Mouse (Mus musculus) naive thymus-derived CD4-positive, alpha-beta T cell, adult 5 months (primary cell): ENCODE results near the gene Foxa3. TPM values are rescaled to one million over a fixed set of nuclear protein-coding genes. Genes with fewer than 3 reads are reported as not detected.

ENCODE experiments used
- polyA plus RNA-seq: library from polyadenylated mRNA; unstranded; fragments of 100-300 nt; shearing (Covaris generic); gene quantifications from one replicate; pipeline ENCODE4 v1.2.1, GENCODE M21; 2017

Foxa3 gene
- polyA plus RNA-seq = not detected

GRCm38 (mm10) chr7:19023357-19023814 lies at the start of gene Foxa3:
Gene Foxa3 (minus strand): TSS chr7:19023538.

GRCm38 (mm10) chr7:19054047-19054776 lies 30.9 kb upstream of the Foxa3 start, which contains the start of gene Rsph6a:
Gene Rsph6a (plus strand): TSS chr7:19054690.

GRCm38 (mm10) chr7:19024096-19024506 lies 763 bp upstream of the Foxa3 start, which contains the start of gene Sympk:
Gene Sympk (plus strand): TSS chr7:19024377.

GRCm38 (mm10) chr7:19003902-19004630 lies 19.3 kb downstream of the Foxa3 start, which contains the start of gene Irf2bp1:
Gene Irf2bp1 (plus strand): TSS chr7:19004044.

GRCm38 (mm10) chr7:18990601-18991295 lies 32.6 kb downstream of the Foxa3 start, which contains the start of gene Mypop:
Gene Mypop (plus strand): TSS chr7:18991245.

GRCm38 (mm10) chr7:18987100-18987499 lies 36.2 kb downstream of the Foxa3 start, which contains the start of gene Nanos2:
Gene Nanos2 (plus strand): TSS chr7:18987400.

Other genes starting within 250 kb of the Foxa3 start
- gene Psg19, start 225.0 kb downstream of the Foxa3 start, polyA plus RNA-seq = not detected
- not detected for gene Psg17, start 201.9 kb downstream of the Foxa3 start, polyA plus RNA-seq
- gene Mill2, start 183.6 kb downstream of the Foxa3 start, polyA plus RNA-seq = not detected
- gene Pglyrp1, start 152.2 kb downstream of the Foxa3 start, polyA plus RNA-seq = 6.5 TPM
- 21.1 TPM for gene Ccdc61, start 113.1 kb downstream of the Foxa3 start, polyA plus RNA-seq
- gene Nova2, start 97.7 kb downstream of the Foxa3 start, polyA plus RNA-seq = not detected
- not detected for gene Nanos2, start 36.1 kb downstream of the Foxa3 start, polyA plus RNA-seq
- gene Mypop, start 32.3 kb downstream of the Foxa3 start, polyA plus RNA-seq = 5.7 TPM
- gene Irf2bp1, start 19.5 kb downstream of the Foxa3 start, polyA plus RNA-seq = 40.1 TPM
- 23.5 TPM for gene Sympk, start 839 bp upstream of the Foxa3 start, polyA plus RNA-seq
- gene Rsph6a, start 31.2 kb upstream of the Foxa3 start, polyA plus RNA-seq = not detected
- not detected for gene Dmwd, start 52.7 kb upstream of the Foxa3 start, polyA plus RNA-seq
- not detected for gene Dmpk, start 60.3 kb upstream of the Foxa3 start, polyA plus RNA-seq
- gene Six5, start 71.1 kb upstream of the Foxa3 start, polyA plus RNA-seq = not detected
- not detected for gene Gm4969, start 94.8 kb upstream of the Foxa3 start, polyA plus RNA-seq
- gene Fbxo46, start 96.3 kb upstream of the Foxa3 start, polyA plus RNA-seq = 11.7 TPM
- 11.9 TPM for gene Qpctl, start 125.8 kb upstream of the Foxa3 start, polyA plus RNA-seq
- gene Snrpd2, start 126.2 kb upstream of the Foxa3 start, polyA plus RNA-seq = 31.4 TPM
- not detected for gene Gipr, start 142.6 kb upstream of the Foxa3 start, polyA plus RNA-seq
- 14.0 TPM for gene Eml2, start 152.9 kb upstream of the Foxa3 start, polyA plus RNA-seq
- 0.16 TPM for gene Gpr4, start 189.0 kb upstream of the Foxa3 start, polyA plus RNA-seq
- gene Opa3, start 204.8 kb upstream of the Foxa3 start, polyA plus RNA-seq = 47.3 TPM
- 193 TPM for gene Vasp, start 248.3 kb upstream of the Foxa3 start, polyA plus RNA-seq